ENCODE assay signal across 15 mouse cellular contexts in the genomic region with DNA sequence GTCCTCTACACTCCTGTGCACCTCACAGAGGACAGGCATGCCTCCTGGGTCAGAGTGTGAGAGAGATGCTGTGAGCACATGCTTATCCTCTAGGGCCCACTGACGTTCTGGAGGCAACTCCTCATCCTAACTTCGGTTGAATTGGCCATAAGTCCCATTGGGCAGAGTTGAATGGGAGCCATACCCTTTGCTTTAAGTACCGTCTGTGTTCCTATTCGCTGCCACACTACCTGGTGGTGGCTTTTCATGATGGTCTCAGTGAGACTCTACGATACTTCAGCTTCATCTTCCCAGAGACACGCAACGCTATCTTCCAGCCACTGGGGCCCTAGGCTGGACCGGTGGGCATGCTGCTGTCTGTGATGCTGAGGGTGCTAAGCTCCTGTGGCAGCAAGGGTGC.
"Had no signal": no experiment of that assay in that cellular context is flagged by ENCODE, and none has a peak within 500 bp of the region (broad histone marks: within the 10 kb centered on the region; RNA-seq: fewer than 3 reads in every experiment).

No protein-coding gene starts in this region.

- H3K4me2 ChIP-seq: neural tube, embryonic 13.5 days; neural tube, embryonic 15.5 days; stomach, embryonic 15.5 days had no signal

- H3K4me1 ChIP-seq: neural tube, embryonic 13.5 days; neural tube, embryonic 15.5 days; stomach, embryonic 15.5 days had no signal

- H3K9me3 ChIP-seq: neural tube, embryonic 13.5 days; neural tube, embryonic 15.5 days; stomach, embryonic 15.5 days had no signal

- H3K27me3 ChIP-seq: neural tube, embryonic 13.5 days; neural tube, embryonic 15.5 days; stomach, embryonic 15.5 days had no signal

- DNase-seq: right cerebral cortex, adult 18-20 months; right cerebral cortex, postnatal 14 days; right cerebral cortex, postnatal 25 days; right cerebral cortex, postnatal 4 days; spleen, adult 18-20 months; thymus, adult 18-20 months; thymus, adult 2 months; thymus, postnatal 14 days; thymus, postnatal 25 days; thymus, postnatal 36 days; thymus, postnatal 4 days had no signal

- H3K9ac ChIP-seq: neural tube, embryonic 13.5 days; neural tube, embryonic 15.5 days; stomach, embryonic 15.5 days had no signal

- H3K27ac ChIP-seq: neural tube, embryonic 13.5 days; neural tube, embryonic 15.5 days; stomach, embryonic 15.5 days; stomach, postnatal 0 days had no signal

- H3K36me3 ChIP-seq: neural tube, embryonic 13.5 days; neural tube, embryonic 15.5 days; stomach, embryonic 15.5 days had no signal

- H3K4me3 ChIP-seq: neural tube, embryonic 13.5 days; neural tube, embryonic 15.5 days; stomach, embryonic 15.5 days had no signal
